Comparison of ENCODE assay signal across 13 mouse cellular contexts in the genomic region with DNA sequence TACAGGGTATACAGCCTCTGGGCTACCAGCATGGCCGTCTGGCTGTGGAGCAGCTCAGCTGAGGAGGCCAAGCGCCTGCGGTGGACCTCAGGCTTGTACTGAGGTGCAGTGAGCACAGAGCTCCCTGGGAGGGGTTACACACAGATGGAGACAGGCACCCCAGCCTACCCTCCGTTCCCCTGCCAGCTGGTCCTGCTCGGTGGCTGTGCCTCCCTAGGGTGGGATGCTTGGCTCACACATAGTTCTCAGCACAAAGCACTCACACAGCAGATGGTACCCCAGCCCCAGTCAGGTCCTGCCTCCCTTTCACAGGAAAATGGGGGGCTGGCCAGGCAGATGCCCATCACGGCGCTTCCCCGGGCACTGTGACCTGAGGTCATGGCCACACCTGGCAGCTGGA.
A peak's percentile ranks its signal among the peaks of the same experiment; 100 is the strongest.
DNase-seq lines count a peak whose midpoint lies in the region; ATAC-seq lines count a peak whose summit lies in the region.
"Had no signal": no experiment of that assay in that cellular context is flagged by ENCODE, and none has a peak within 500 bp of the region (broad histone marks: within the 10 kb centered on the region; RNA-seq: fewer than 3 reads in every experiment).

No protein-coding gene starts in this region.

- H3K4me2 ChIP-seq in liver, embryonic 16.5 days (ENCODE audit: low read depth, low read length): 0 out of 2 replicates have a peak overlapping the region, but pooled peaks have one; percentile 13
- H3K4me2 ChIP-seq in liver, embryonic 12.5 days: no peak overlapping the region
- no peak overlapping the region for H3K4me2 ChIP-seq in forebrain, embryonic 12.5 days
- H3K4me2 ChIP-seq: heart, embryonic 11.5 days had no signal

- no peak overlapping the region for H3K4me3 ChIP-seq in liver, embryonic 16.5 days (ENCODE audit: low read depth, low read length)
- no peak overlapping the region for H3K4me3 ChIP-seq in liver, embryonic 12.5 days
- H3K4me3 ChIP-seq in forebrain, embryonic 12.5 days (replicated peaks): no peak overlapping the region
- no peak overlapping the region for H3K4me3 ChIP-seq in limb, embryonic 10.5 days

- H3K4me1 ChIP-seq in liver, embryonic 16.5 days (ENCODE audit: control insufficient read depth, low read depth, low read length): no peaks in the 10 kb centered on the region; the same call in 1 of the 2 replicates
- peaks cover 32% of the 10 kb centered on the region for H3K4me1 ChIP-seq in liver, embryonic 12.5 days
- H3K4me1 ChIP-seq in forebrain, embryonic 12.5 days: peaks cover 51% of the 10 kb centered on the region
- peaks cover 69% of the 10 kb centered on the region for H3K4me1 ChIP-seq in limb, embryonic 10.5 days

- ATAC-seq in liver, embryonic 16.5 days (ENCODE audit: low read depth): no peak
- no peak for ATAC-seq in liver, embryonic 12.5 days
- peak; percentile 58 for ATAC-seq in forebrain, embryonic 12.5 days (ENCODE audit: low FRiP score)
- ATAC-seq: inflammation-experienced regulatory T-cells, adult 6 months; Patski had no signal

- no peaks in the 10 kb centered on the region for H3K9me3 ChIP-seq in liver, embryonic 16.5 days (replicated peaks; ENCODE audit: control insufficient read depth, low read length)
- H3K9me3 ChIP-seq in liver, embryonic 12.5 days (replicated peaks): no peaks in the 10 kb centered on the region
- H3K9me3 ChIP-seq in forebrain, embryonic 12.5 days: no peaks in the 10 kb centered on the region
- H3K9me3 ChIP-seq in limb, embryonic 10.5 days (replicated peaks): no peaks in the 10 kb centered on the region

- no peaks in the 10 kb centered on the region for H3K36me3 ChIP-seq in liver, embryonic 16.5 days (ENCODE audit: control insufficient read depth, insufficient read depth)
- no peaks in the 10 kb centered on the region for H3K36me3 ChIP-seq in liver, embryonic 12.5 days
- no peaks in the 10 kb centered on the region for H3K36me3 ChIP-seq in forebrain, embryonic 12.5 days (replicated peaks)
- no peaks in the 10 kb centered on the region for H3K36me3 ChIP-seq in limb, embryonic 10.5 days

- DNase-seq in limb, embryonic 10.5 days (ENCODE audit: low spot score): no peak
- peak; percentile 44 to 46 for DNase-seq in thymus, postnatal 10 days (ENCODE audit: low spot score in 2 of 2)
- DNase-seq in frontal cortex, postnatal 14 days (ENCODE audit: low spot score in 2 of 2): no peak
- no peak for DNase-seq in cerebellum, postnatal 25 days
- DNase-seq in right cerebral cortex, adult 2 months (ENCODE audit: low spot score in 2 of 2): no peak
- DNase-seq: adrenal gland, adult 8-10 months; cerebellum, adult 9-10 months had no signal

- H3K27ac ChIP-seq in liver, embryonic 16.5 days (ENCODE audit: low read length): no peak overlapping the region; the same call in 1 of the 2 replicates
- no peak overlapping the region for H3K27ac ChIP-seq in liver, embryonic 12.5 days
- peak overlapping the region; percentile 65 for H3K27ac ChIP-seq in forebrain, embryonic 12.5 days
- H3K27ac ChIP-seq in limb, embryonic 10.5 days: peak overlapping the region; percentile 70; the same call in 1 of the 2 replicates

- H3K9ac ChIP-seq in liver, embryonic 16.5 days (ENCODE audit: low read depth, low read length): no peak overlapping the region
- no peak overlapping the region for H3K9ac ChIP-seq in liver, embryonic 12.5 days
- H3K9ac ChIP-seq in forebrain, embryonic 12.5 days: no peak overlapping the region

- WGBS in liver, embryonic 16.5 days (ENCODE audit: insufficient replicate concordance): 65% methylated on average over 8 of the region's 8 CpGs
- 76% methylated on average over 8 of the region's 8 CpGs for WGBS in liver, embryonic 12.5 days (ENCODE audit: insufficient replicate concordance)
- 63% methylated on average over 8 of the region's 8 CpGs for WGBS in forebrain, embryonic 12.5 days
- WGBS in limb, embryonic 10.5 days: 83% methylated on average over 8 of the region's 8 CpGs

- no peaks in the 10 kb centered on the region for H3K27me3 ChIP-seq in liver, embryonic 16.5 days (ENCODE audit: control insufficient read depth, insufficient read depth, low read depth, low read length)
- no peaks in the 10 kb centered on the region; the same call in 1 of the 2 replicates for H3K27me3 ChIP-seq in liver, embryonic 12.5 days (replicated peaks)
- H3K27me3 ChIP-seq in forebrain, embryonic 12.5 days: peaks cover 21% of the 10 kb centered on the region
- H3K27me3 ChIP-seq in limb, embryonic 10.5 days (ENCODE audit: low read depth, poor library complexity, severe bottlenecking): no peaks in the 10 kb centered on the region

Comparison
In these comparisons a context has a peak if more than half of its experiments do, and no peak if none do; other contexts are left out.
1. H3K27ac ChIP-seq: peak in forebrain, embryonic 12.5 days (single experiment) and limb, embryonic 10.5 days (single experiment); none in liver, embryonic 16.5 days (single experiment) and liver, embryonic 12.5 days (single experiment).
2. DNase-seq: peak in thymus, postnatal 10 days (2 of 2); none in limb, embryonic 10.5 days (single experiment), frontal cortex, postnatal 14 days (0 of 2), cerebellum, postnatal 25 days (0 of 2) and right cerebral cortex, adult 2 months (0 of 2).